Mouse (Mus musculus) hindbrain, embryonic 11.5 days (tissue): ENCODE data around the gene Tmem63c. TPM values are rescaled to one million over a fixed set of nuclear protein-coding genes. Genes with fewer than 3 reads are reported as not detected.

Experiments used
- ATAC-seq: fragments of 200-750 bp; cut with Nextera tagmentation; 2 replicates; pipeline ENCODE4 v1.8.0; 2017; ENCODE audit warnings: mild to moderate bottlenecking, moderate TSS enrichment, moderate library complexity; ENCODE audit not compliant: low FRiP score
- DNase-seq: peaks from one replicate; pipeline ENCODE4 v3.0.0-alpha.2; 2015; ENCODE audit warnings: low spot score
- H3K27ac ChIP-seq: fragments of 300-500 bp; sonication (generic); 2 replicates; pipeline ENCODE4 v1.5.1; 2014; ENCODE audit warnings: mild to moderate bottlenecking, low read depth, low read length
- H3K27me3 ChIP-seq: fragments of 300-500 bp; sonication (generic); 2 replicates; pipeline ENCODE4 v1.6.1; 2014; ENCODE audit warnings: mild to moderate bottlenecking, low read length, moderate library complexity, mixed read lengths; ENCODE audit not compliant: control insufficient read depth, insufficient read depth
- H3K36me3 ChIP-seq: fragments of 300-500 bp; sonication (generic); 2 replicates; pipeline ENCODE4 v1.6.1; 2014; ENCODE audit warnings: mild to moderate bottlenecking, low read length, moderate library complexity, mixed read lengths; ENCODE audit not compliant: control insufficient read depth, insufficient read depth
- H3K4me1 ChIP-seq: fragments of 300-500 bp; sonication (generic); replicated peaks from 2 replicates; pipeline ENCODE4 v1.6.1; 2014; ENCODE audit warnings: low read length, mixed read lengths; ENCODE audit not compliant: control insufficient read depth, insufficient read depth
- H3K4me2 ChIP-seq: fragments of 300-500 bp; sonication (generic); replicated peaks from 2 replicates; pipeline ENCODE4 v1.6.1; 2014; ENCODE audit warnings: mild to moderate bottlenecking, low read depth, low read length
- H3K4me3 ChIP-seq: fragments of 300-500 bp; sonication (generic); 2 replicates; pipeline ENCODE4 v1.5.1; 2014; ENCODE audit warnings: low read depth, low read length
- H3K9ac ChIP-seq: fragments of 300-500 bp; sonication (generic); 2 replicates; pipeline ENCODE4 v1.6.1; 2014; ENCODE audit warnings: low read depth, low read length
- H3K9me3 ChIP-seq: fragments of 300-500 bp; sonication (generic); 2 replicates; pipeline ENCODE4 v1.6.1; 2016; ENCODE audit warnings: low read length; ENCODE audit not compliant: control insufficient read depth
- WGBS: fragments of 180-500 bp; shearing (Covaris S2); extraction: QIAGEN DNeasy Blood & Tissue Kit; methylation state at CpG from one replicate; pipeline ENCODE4 v1.1.7; 2014; 5-methylcytosine and 5-hydroxymethylcytosine counted together
- polyA plus RNA-seq: library from polyadenylated mRNA; unstranded; fragments of >200 nt; fragmentation: Nextera tagmentation; extraction: Ambion mirVana; gene quantifications from 2 replicates; pipeline ENCODE4 v1.2.1, GENCODE M21; 2014

Tmem63c gene
- polyA plus RNA-seq, 1 experiment from 2014 or later, result 0.66 TPM

- H3K27ac ChIP-seq, result no peak overlapping the region
- no peaks in the 10 kb centered on the region for H3K9me3 ChIP-seq
- peak; percentile 27 for DNase-seq
- no peaks in the 10 kb centered on the region for H3K4me1 ChIP-seq
- WGBS, result 32% methylated on average over 4 of the region's 4 CpGs
- H3K36me3 ChIP-seq, result no peaks in the 10 kb centered on the region
- ATAC-seq, result no peak
- H3K4me2 ChIP-seq, result no peak overlapping the region
- H3K4me3 ChIP-seq, result no peak overlapping the region
- no peaks in the 10 kb centered on the region for H3K27me3 ChIP-seq
- no peak overlapping the region for H3K9ac ChIP-seq
Observed at GRCm38 (mm10) chr12:87088331-87088730, 67.2 kb downstream of the Tmem63c start.

GRCm38 (mm10) chr12:87089255-87089654, 68.1 kb downstream of the Tmem63c start:
- H3K4me2 ChIP-seq, result no peak overlapping the region
- H3K9ac ChIP-seq, result no peak overlapping the region
- 70% methylated on average over 4 of the region's 4 CpGs for WGBS
- H3K9me3 ChIP-seq, result no peaks in the 10 kb centered on the region
- no peak overlapping the region for H3K4me3 ChIP-seq
- H3K27me3 ChIP-seq, result no peaks in the 10 kb centered on the region
- no peak for DNase-seq
- no peak for ATAC-seq
- no peaks in the 10 kb centered on the region for H3K36me3 ChIP-seq
- H3K27ac ChIP-seq, result no peak overlapping the region
- H3K4me1 ChIP-seq, result no peaks in the 10 kb centered on the region

DNA sequence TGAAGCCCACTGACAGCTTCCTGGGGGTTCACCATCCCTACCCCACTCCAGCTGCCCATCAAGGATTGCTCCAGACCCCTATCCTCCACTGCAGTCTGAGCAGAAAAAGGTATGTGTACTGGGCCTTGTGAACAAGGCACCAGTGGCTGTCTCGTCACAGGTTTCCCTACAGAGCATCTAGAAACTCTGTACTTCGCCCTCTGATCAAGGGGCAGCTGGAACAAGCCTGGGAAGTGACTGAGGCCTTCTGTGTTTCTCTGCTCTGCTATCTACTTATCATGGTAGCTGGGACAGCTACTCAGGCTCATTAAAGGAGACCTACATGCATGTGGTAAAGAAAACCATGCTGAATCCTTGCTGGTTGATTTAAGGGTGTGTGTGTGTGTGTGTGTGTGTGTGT, 68.6 kb downstream of the Tmem63c start:
- Histone ChIP-seq H3K36me3 (no peaks in the 10 kb centered on the region), H3K27me3 (no peaks in the 10 kb centered on the region), H3K9me3 (no peaks in the 10 kb centered on the region), H3K4me3 (no peak overlapping the region), H3K4me2 (no peak overlapping the region), H3K4me1 (no peaks in the 10 kb centered on the region), H3K27ac (no peak overlapping the region), H3K9ac (no peak overlapping the region)
- DNase-seq (no peak), ATAC-seq (no peak)
- WGBS, result 72% methylated on average over 2 of the region's 2 CpGs

DNA sequence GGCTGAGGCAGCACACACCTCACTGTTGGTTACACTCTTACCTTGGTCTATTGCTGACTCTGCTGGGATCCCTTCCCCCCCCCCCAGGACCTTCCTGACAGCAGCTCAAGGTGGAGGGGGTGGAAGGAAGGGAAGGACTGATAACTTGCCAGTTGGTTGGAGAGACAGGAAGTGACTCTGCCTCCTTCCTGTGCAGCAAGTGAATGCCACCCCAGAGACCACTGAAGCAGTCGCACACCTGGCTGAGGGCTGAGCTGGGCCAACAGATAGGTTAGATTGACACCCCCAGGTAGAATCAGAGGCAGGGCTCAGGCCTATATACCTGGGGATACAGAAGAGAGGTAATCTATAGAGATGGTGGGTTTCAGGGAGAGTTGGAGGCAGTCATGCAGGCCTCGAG, 70.8 kb downstream of the Tmem63c start:
- DNase-seq (no peak), ATAC-seq (no peak)
- no peaks in the 10 kb centered on the region for H3K36me3 ChIP-seq
- no peaks in the 10 kb centered on the region for H3K9me3 ChIP-seq
- no peak overlapping the region for H3K9ac ChIP-seq
- no peaks in the 10 kb centered on the region for H3K4me1 ChIP-seq
- no peak overlapping the region for H3K27ac ChIP-seq
- H3K4me3 ChIP-seq, result no peak overlapping the region
- WGBS, result 85% methylated on average over 2 of the region's 2 CpGs
- no peaks in the 10 kb centered on the region for H3K27me3 ChIP-seq
- H3K4me2 ChIP-seq, result no peak overlapping the region

DNA sequence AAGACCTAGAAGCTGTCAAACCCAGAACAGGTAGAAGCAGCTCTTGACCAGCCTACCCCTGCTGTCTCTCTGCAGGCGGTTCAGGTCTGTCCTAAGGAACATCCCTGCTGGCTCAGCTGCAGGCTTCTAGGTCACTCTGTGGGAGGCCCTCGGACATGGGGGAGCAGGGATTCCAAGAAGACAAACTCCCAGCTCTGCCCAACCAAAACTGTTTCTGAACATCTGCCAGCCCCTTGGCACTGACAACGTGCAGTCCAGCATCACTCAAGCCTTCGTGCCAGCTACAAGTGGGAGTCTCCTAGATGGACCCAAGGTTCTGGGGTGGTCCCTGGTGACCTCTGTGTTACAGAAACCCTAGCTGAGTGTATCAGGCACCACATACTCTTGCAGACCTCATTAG, 72.1 kb downstream of the Tmem63c start:
- Histone ChIP-seq H3K9ac (no peak overlapping the region), H3K9me3 (no peaks in the 10 kb centered on the region), H3K4me2 (no peak overlapping the region), H3K36me3 (no peaks in the 10 kb centered on the region), H3K27me3 (no peaks in the 10 kb centered on the region), H3K4me3 (no peak overlapping the region), H3K27ac (no peak overlapping the region), H3K4me1 (no peaks in the 10 kb centered on the region)
- WGBS, result 81% methylated on average over 4 of the region's 4 CpGs
- DNase-seq (no peak), ATAC-seq (no peak)

- Histone ChIP-seq H3K36me3 (no peaks in the 10 kb centered on the region), H3K4me1 (no peaks in the 10 kb centered on the region), H3K4me2 (no peak overlapping the region), H3K9ac (no peak overlapping the region), H3K27me3 (no peaks in the 10 kb centered on the region), H3K27ac (no peak overlapping the region), H3K4me3 (no peak overlapping the region), H3K9me3 (no peaks in the 10 kb centered on the region)
- 73% methylated on average over 6 of the region's 6 CpGs for WGBS
- ATAC-seq, result no peak
- no peak for DNase-seq
Observed at GRCm38 (mm10) chr12:87093671-87094070, 72.5 kb downstream of the Tmem63c start.

DNA sequence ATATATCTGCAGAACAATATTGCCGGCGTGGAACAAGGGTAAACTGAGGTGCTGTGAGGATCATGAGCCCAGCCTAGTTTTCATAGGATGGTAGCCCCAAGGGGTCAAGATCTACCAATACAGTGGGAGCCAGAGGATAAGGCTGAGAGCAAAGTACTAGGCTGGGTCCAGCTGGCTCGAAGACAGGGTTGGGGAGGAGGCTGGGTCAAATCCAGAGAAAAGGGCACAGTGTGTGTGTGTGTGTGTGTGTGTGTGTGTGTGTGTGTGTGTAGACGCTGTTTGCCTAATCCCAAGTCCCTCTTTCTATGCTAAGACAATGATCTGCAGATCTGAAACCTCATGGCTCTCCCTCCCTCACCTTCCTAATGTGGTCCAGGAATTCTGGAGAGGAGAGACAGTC, 79.2 kb downstream of the Tmem63c start:
- Histone ChIP-seq H3K27ac (no peak overlapping the region), H3K4me2 (no peak overlapping the region), H3K4me3 (no peak overlapping the region), H3K36me3 (no peaks in the 10 kb centered on the region), H3K9me3 (no peaks in the 10 kb centered on the region), H3K9ac (no peak overlapping the region), H3K4me1 (peaks cover 6% of the 10 kb centered on the region; the same call in 1 of the 2 replicates), H3K27me3 (peaks cover 10% of the 10 kb centered on the region)
- ATAC-seq, result no peak
- no peak for DNase-seq
- WGBS, result 83% methylated on average over 4 of the region's 4 CpGs

DNA sequence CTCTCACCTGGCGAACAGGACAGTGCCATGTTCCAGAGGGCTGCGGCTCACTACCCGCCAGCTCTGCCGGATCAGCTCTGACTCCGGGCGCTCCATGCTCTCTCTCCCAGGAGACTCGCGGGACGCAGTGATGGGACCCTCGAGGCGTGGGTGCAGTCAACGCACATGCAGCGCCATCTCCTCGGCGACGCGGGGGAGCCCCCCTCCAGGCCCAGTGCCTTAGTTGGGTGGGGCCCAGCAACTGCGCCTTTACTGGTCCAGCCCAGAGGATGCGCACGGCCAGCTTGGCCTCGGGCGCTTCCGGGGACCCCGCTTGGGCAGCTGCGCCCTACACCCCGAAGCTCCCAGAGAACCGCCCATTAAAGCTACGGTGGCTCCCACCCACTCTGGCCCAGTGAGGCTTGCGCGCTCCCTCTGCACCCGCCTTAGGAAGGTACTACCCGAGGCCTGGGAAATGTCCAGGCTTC, 81.1 kb downstream of the Tmem63c start, which contains the start of gene Ngb:
Ngb (minus strand) TSS at position 375 of the 467 bp plus-strand sequence.
- no peaks in the 10 kb centered on the region for H3K36me3 ChIP-seq
- 3% methylated on average over 32 of the region's 32 CpGs for WGBS
- H3K9ac ChIP-seq, result no peak within 1 kb of the TSS
- peak within 1 kb of the TSS; percentile 44 for H3K4me2 ChIP-seq
- H3K4me1 ChIP-seq, result peaks cover 6% of the 10 kb centered on the region; the same call in 1 of the 2 replicates
- H3K27me3 ChIP-seq, result peaks cover 10% of the 10 kb centered on the region
- no peak within 1 kb of the TSS for H3K27ac ChIP-seq
- H3K4me3 ChIP-seq, result peak within 1 kb of the TSS; percentile 25
- DNase-seq, result peak; percentile 15
- no peak for ATAC-seq
- no peaks in the 10 kb centered on the region for H3K9me3 ChIP-seq

GRCm38 (mm10) chr12:87103471-87103870, 82.3 kb downstream of the Tmem63c start:
- DNase-seq (no peak), ATAC-seq (no peak)
- Histone ChIP-seq H3K27ac (no peak overlapping the region), H3K9ac (no peak overlapping the region), H3K4me2 (no peak overlapping the region), H3K4me3 (no peak overlapping the region), H3K4me1 (peaks cover 8% of the 10 kb centered on the region; the same call in 1 of the 2 replicates), H3K9me3 (no peaks in the 10 kb centered on the region), H3K27me3 (peaks cover 10% of the 10 kb centered on the region), H3K36me3 (no peaks in the 10 kb centered on the region)
- 94% methylated on average over 4 of the region's 4 CpGs for WGBS
